Comparison of ENCODE assay signal across 14 mouse cellular contexts in genomic region chr16:38635833-38636390, GRCm38 (mm10).
DNase-seq lines count a peak whose midpoint lies in the region; ATAC-seq lines count a peak whose summit lies in the region.
"Had no signal": no experiment of that assay in that cellular context is flagged by ENCODE, and none has a peak within 500 bp of the region (broad histone marks: within the 10 kb centered on the region; RNA-seq: fewer than 3 reads in every experiment).

No protein-coding gene starts in this region.

- intact Hi-C loops in gastrocnemius, postnatal 36 days (cut with DNase I), result loop anchor here (10.0 kb wide), 1 partner anchor 69 kb away; no protein-coding TSS in a partner anchor

- WGBS in hindbrain, embryonic 10.5 days, result 69% methylated on average over 8 of the region's 8 CpGs
- 81% methylated on average over 8 of the region's 8 CpGs for WGBS in hindbrain, embryonic 12.5 days

- H3K27me3 ChIP-seq in hindbrain, embryonic 10.5 days (ENCODE audit: insufficient read depth, poor library complexity, severe bottlenecking), result no peaks in the 10 kb centered on the region
- no peaks in the 10 kb centered on the region for H3K27me3 ChIP-seq in hindbrain, embryonic 12.5 days
- H3K27me3 ChIP-seq: limb, embryonic 13.5 days had no signal

- no peaks in the 10 kb centered on the region for H3K9me3 ChIP-seq in hindbrain, embryonic 10.5 days
- H3K9me3 ChIP-seq in hindbrain, embryonic 12.5 days (replicated peaks), result no peaks in the 10 kb centered on the region
- H3K9me3 ChIP-seq: limb, embryonic 13.5 days had no signal

- DNase-seq in hindbrain, embryonic 10.5 days (ENCODE audit: low spot score), result peak; percentile 23
- DNase-seq in T-cell, adult 2 months (ENCODE audit: low spot score), result peak; percentile 48
- peak; percentile 65 for DNase-seq in thymus, postnatal 14 days
- no peak for DNase-seq in layer of hippocampus, postnatal 10 days (ENCODE audit: low spot score in 2 of 2)
- no peak for DNase-seq in gastrocnemius, postnatal 36 days
- DNase-seq in frontal cortex, postnatal 10 days (ENCODE audit: low spot score in 2 of 2), result no peak
- DNase-seq: cerebellum, adult 11-12 months; gastrocnemius, postnatal 14 days; midbrain, embryonic 14.5 days; right cerebral cortex, postnatal 14 days had no signal

- H3K36me3 ChIP-seq in hindbrain, embryonic 10.5 days, result no peaks in the 10 kb centered on the region
- no peaks in the 10 kb centered on the region for H3K36me3 ChIP-seq in hindbrain, embryonic 12.5 days

- H3K4me2 ChIP-seq in hindbrain, embryonic 12.5 days (replicated peaks), result no peak overlapping the region
- H3K4me2 ChIP-seq: limb, embryonic 13.5 days had no signal

- H3K4me1 ChIP-seq in hindbrain, embryonic 10.5 days (replicated peaks), result peaks cover 7% of the 10 kb centered on the region; the same call in 1 of the 2 replicates
- no peaks in the 10 kb centered on the region for H3K4me1 ChIP-seq in hindbrain, embryonic 12.5 days

- no peak for ATAC-seq in hindbrain, embryonic 12.5 days (ENCODE audit: low FRiP score)
- ATAC-seq in inflammation-experienced regulatory T-cells, adult 6 months, result peak; percentile 53
- ATAC-seq: hindbrain, postnatal 0 days had no signal

- no peak overlapping the region for H3K4me3 ChIP-seq in hindbrain, embryonic 10.5 days
- H3K4me3 ChIP-seq in hindbrain, embryonic 12.5 days, result no peak overlapping the region
- H3K4me3 ChIP-seq: limb, embryonic 13.5 days had no signal

- no peak overlapping the region for H3K9ac ChIP-seq in hindbrain, embryonic 12.5 days
- H3K9ac ChIP-seq: limb, embryonic 13.5 days had no signal

- H3K27ac ChIP-seq in hindbrain, embryonic 10.5 days, result no peak overlapping the region
- no peak overlapping the region for H3K27ac ChIP-seq in hindbrain, embryonic 12.5 days
- H3K27ac ChIP-seq: hindbrain, postnatal 0 days; limb, embryonic 13.5 days had no signal

Comparison
In these comparisons a context has a peak if more than half of its experiments do, and no peak if none do; other contexts are left out.
1. DNase-seq: peak in hindbrain, embryonic 10.5 days (single experiment), T-cell, adult 2 months (single experiment) and thymus, postnatal 14 days (single experiment); none in layer of hippocampus, postnatal 10 days (0 of 2), gastrocnemius, postnatal 36 days (0 of 2) and frontal cortex, postnatal 10 days (0 of 2).